Mouse (Mus musculus): ENCODE data around the gene Uts2b.

The Uts2b gene

DNA sequence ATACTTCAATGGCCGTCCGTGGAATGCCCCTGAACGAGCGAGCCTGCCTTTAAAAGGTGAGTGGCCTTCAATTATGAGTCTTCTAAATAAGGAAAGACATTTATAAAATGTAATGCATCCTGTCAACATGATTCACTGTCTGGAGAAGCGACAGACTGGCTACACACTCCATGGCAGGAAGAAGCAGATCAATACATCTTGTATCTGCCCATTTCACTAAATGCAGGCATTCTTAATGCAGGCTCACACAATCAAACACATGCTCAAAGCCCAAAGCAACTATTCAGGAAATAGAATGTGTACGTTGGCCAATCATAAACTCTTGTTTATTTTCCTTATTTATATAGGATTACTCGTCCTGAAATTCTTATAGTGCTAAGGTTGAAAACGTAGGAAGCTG, at the start of gene Uts2b:
TSS of gene Uts2b (minus strand) at position 49 of the 400 bp plus-strand sequence.
- CTCF ChIA-PET: no interaction called here

DNA sequence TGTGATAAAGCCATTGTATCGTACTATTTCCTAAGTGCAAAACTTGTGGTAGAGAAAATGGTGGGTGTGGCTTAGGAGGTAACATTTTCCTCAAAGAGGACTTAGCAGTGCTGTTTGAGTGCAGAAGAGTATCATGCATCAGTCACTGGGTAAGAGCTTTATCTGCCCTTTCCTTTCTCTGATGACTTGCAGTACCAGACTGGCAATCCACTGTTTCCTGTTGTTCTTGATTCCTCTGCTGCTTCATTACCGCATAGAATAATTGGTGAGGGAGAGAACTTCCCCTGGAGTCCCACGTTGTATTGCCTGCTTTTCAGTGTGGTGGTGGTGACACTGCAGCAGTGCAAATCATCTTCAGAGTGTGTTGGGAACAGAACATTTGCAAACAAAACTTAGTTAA, 47.6 kb upstream of the Uts2b start:
- CTCF ChIA-PET: interaction anchor here (0.6 kb wide), 1 partner anchor 88 kb away, joined by 5 read pairs; no protein-coding TSS in a partner anchor

DNA sequence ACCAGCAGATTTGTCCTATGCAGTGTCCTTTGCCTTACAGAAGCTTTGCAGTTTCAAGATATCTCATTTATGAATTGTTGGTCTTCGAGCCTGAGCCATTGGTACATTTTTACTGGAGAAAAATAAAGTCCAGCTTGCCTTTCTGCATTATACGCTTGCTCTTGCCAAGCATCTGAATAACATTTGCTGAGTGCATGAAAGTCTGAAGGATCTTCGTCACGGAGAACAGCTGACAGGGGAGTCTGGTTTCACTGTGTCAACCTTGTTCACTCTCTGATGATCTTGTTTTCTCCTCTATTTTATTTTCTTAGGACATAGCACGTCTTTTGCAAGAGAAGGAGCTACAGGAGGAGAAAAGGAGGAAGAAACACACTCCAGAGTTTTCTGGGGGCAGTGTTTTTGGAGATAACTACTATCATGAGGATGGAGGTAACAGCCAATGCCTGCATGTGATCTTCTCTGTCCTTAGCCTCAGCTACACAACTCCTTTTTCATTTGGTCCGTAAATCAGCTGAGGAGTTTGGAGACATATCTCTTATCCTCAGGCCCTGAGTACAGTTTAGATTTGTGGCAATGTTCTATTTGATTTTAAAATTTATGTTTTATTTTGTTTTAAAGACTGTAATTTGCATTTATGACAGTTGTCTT, 47.0 kb upstream of the Uts2b start:
- CTCF ChIA-PET: no interaction called here

DNA sequence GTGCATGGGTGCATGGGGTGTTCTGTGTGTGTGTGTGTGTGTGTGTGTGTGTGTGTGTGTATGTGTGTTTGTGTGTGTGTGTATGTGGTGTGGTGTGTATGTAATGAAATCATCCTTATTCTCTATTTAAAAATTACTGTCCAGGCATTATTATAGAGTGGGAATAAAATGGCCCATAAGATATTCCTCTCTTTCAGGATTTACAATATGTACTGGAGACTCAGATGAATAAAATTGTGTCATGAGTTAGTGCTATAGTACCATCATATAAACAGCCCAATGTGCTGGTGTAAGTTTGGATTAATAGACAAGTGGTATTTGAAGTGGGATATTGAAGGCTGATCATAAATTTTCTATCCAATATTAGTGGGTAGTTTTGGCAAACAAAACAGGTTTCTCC, 34.1 kb upstream of the Uts2b start:
- CTCF ChIA-PET: interaction anchor here (0.7 kb wide), 1 partner anchor 17 kb away, joined by 8 read pairs; no protein-coding TSS in a partner anchor

DNA sequence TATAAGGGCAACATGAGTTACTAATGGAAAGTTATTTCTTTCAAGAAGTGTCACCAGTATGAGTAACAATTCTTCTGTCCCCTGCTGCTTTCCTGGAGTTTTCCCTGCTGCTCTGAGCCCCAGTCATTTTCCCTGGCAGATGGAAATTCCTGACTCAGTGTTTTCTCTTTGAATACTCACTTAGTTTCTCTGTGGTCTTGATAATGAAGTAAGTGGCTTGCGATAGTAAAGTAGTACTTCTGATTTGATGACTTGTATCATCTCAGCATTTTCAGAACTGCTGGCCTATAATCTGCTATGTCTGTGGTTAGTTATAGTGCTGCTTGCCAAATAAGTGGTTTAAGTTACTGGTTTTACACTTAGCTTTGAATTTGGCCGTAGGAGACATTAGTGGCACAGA, 31.5 kb upstream of the Uts2b start:
- CTCF ChIA-PET: no interaction called here

DNA sequence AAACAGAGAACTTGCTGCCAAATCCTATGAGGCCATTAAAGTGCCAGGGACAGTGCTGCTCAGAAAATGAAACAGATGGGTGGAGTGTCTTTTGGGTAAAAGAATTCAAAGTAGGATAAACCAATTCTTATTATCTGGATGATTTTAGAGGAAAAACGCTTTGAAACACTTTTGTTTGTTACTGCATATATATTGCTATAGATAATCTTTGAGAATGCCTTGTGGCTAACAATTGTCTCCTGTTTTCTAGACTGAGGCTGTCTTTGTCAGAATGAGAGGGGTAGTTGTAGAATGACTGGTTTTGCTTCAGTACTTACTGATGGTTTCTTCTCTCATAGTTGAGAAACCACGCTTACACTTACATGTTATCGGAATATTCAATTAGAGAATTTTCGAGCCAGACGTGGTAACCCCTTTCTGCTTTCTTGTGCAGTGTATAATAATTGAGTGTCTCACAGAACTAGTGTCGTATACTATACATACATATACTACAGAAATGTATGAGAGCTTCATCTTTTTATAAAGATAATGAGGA, 29.7 kb upstream of the Uts2b start:
- CTCF ChIA-PET: no interaction called here

DNA sequence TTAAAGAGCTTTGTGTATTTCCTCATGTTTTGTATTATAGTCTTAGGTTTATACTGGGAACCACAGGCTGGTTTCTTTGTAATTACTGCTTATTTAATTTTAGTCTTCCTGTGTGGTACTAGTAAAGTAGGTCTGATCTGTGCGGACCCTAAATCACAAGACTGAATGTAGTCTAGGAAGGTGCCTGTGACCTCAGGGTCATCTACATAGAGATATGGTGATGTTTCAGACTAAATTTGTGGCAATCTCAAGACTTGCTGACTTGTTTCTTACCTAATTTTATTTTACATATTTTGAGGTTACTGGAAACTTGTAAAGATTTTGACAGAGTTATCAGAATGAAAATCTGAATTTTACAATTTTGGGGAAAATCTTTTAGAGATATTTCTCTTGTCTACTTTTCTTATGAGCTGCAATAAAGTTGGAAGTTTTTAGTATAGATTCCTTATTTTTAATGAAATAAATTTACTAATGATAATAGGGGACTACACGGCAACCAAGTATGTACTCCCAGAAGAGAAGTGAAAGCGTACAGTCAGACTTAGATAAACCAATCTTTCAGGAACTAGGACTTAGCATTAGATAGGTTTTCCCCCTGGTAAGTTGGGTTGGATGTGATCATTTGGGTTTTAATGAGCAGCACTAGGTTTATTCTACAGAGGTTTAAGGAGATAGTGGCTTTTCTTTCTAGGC, 29.1 kb upstream of the Uts2b start:
- CTCF ChIA-PET: no interaction called here

DNA sequence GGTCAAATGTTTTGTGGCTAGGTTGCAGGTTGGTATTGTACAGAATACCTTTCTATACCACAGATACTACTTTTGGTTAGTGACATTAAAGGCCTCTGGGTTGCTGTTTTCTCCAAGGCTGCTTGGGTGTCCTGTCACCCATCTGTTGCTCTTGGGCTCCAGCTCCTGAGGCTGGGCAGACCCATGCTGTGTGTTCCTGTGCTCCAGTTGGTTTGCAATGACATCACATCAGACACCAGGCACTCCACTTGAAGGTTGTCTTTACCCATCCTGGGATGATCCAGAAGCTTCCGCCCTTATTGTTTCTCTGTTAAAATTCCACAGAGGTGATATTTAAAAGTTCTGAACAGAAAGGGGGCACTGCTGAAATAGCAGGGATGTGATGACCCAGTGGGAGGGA, 26.9 kb upstream of the Uts2b start:
- CTCF ChIA-PET: no interaction called here

DNA sequence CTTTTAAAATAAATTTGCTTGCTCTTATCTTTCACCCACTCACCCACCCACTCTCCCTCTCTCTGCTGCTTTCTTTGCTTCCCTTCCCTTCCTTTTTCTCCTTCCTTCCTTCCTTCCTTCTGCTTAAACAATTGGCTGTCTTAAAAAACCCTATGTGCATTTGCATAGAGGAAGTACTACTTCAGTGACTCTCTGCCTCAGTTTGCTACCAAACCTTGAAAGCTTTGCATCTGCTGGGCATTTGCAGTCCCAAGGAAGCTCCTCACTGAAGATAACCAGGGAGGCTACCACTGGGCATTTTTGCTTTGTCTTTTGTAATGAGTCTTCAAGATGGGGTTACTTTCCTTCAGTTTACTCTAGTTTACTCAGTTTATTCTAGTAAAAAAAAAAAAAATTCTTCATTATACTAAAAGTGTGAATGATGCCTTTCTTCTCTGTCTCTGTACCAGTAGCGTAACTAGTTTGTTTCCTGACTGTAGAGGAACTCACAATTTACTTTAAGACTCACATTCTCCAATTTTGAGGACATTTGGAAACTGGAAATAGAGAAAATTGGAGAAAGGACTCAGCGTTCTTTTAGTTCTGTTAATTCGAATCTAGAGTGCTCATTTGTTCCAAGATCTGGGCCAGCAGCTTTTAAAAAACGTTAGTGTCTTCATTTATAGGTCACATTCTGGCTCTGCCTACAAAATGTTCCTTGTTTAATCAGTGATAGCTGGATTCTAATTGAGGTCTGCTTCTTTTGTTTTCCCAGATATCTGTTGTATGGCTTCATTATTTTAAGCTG, 25.4 kb upstream of the Uts2b start:
- CTCF ChIA-PET: interaction anchor here (0.6 kb wide), 1 partner anchor 27 kb away, joined by 3 read pairs; no protein-coding TSS in a partner anchor

DNA sequence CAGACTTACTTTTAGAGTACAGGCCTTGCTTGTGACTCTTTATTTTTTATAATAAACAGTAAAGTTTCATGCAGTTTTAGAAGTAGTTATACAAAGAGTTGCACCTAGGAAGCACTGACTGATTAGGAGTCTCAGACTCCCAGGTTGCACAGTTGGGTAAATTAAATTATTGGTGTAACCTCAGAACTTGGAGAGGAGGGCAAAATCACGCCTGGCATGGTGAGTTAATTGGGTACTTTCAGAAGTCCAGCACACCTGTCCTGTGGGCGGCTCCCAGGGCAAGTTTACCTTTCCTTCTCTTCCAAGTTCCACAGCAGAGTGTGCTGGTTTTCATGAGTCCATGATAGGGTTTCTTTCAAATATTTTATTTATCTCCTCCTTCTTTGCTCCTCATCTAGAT, 21.8 kb upstream of the Uts2b start:
- CTCF ChIA-PET: no interaction called here

DNA sequence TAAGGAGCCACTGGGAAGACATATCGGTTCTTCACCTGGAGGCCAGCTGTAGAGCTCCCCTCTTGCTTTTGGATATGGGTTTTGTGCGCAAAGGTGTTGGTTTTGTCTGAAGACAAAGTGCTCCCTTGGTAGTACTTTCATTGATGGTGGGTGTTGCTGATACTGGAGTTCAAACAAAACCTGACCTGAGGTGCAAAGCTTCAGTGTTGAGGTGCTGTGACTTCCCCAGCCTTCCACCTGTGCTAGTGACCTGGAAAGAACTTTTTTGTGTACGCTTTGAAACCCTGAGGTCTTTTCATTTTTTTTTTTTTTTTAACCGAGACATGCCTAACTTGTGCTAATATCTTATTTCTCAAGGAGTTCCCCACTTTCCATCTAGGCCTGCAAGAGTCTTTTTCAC, 20.3 kb upstream of the Uts2b start:
- CTCF ChIA-PET: no interaction called here

DNA sequence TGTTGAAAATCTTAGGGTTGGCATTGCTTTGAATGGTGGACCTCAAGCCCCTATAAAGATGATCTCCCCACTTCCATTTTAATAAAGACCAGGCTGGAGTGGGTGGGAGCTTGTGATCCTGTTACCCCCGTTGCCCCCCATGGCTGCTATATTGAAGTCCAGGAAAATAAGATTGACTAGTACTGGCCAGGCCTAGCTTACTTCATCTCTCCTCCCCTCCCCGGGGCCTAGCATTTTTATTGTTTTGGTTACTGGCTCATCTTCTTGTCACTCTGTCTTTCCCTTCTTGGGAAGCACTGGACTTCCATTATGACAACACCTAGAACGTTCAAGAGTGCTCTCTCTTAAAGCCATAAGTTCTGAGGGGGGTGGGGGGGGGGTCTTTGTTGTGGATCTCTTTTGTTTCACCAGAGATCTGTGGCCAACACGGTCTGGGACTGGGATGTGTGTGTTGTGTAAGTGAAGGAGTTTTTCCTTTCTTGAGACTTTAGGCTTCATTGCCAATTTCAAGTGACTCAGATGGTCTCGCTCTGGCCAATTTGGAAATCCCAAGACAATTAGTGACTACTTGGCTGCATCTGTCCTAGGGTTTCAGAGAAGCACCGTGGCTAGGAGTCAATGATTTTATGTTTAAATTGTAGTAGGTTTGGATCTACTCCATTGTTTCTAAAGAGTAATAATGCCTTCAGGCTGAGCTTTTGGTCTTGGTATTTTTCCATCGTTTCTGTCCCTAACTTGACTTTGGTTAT, 19.7 kb upstream of the Uts2b start:
- CTCF ChIA-PET: no interaction called here

DNA sequence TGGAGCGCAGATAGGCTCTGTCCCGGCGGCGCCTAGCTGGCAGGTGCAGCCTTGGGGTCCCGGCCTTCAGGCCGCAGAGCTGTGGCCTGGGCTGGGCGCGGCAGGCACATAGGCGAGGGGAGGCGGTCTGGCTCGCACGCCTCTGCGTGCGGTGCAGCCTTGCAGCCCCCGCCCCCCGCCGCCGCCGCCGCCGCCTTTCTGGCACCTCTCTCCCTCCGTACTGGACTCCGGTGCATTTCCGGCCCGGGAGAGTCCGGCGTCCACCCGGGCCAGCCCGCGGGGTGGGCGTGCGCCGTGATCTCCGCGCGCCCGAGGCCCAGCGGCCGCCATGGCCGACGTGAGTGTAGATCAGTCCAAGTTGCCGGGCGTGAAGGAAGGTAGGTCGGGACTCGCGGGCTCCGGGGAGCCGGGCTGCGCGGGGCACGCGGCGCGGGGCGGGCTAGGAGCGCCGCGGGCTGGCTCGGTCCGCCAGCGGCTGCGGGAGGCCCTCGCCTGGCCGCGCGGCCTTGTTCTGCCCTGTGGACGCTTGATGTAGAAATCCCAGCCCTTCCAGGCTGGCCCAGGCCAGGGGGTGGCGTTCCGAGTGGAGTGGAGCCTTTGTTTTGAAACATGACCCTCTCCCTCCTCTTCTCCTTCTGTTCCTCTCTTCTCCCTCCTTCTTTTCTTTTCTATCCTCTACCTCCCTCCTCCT, 18.9 kb upstream of the Uts2b start, which contains the start of gene Ccdc50:
TSS of gene Ccdc50 (plus strand) at position 109 of the 691 bp plus-strand sequence.
- CTCF ChIA-PET: no interaction called here

DNA sequence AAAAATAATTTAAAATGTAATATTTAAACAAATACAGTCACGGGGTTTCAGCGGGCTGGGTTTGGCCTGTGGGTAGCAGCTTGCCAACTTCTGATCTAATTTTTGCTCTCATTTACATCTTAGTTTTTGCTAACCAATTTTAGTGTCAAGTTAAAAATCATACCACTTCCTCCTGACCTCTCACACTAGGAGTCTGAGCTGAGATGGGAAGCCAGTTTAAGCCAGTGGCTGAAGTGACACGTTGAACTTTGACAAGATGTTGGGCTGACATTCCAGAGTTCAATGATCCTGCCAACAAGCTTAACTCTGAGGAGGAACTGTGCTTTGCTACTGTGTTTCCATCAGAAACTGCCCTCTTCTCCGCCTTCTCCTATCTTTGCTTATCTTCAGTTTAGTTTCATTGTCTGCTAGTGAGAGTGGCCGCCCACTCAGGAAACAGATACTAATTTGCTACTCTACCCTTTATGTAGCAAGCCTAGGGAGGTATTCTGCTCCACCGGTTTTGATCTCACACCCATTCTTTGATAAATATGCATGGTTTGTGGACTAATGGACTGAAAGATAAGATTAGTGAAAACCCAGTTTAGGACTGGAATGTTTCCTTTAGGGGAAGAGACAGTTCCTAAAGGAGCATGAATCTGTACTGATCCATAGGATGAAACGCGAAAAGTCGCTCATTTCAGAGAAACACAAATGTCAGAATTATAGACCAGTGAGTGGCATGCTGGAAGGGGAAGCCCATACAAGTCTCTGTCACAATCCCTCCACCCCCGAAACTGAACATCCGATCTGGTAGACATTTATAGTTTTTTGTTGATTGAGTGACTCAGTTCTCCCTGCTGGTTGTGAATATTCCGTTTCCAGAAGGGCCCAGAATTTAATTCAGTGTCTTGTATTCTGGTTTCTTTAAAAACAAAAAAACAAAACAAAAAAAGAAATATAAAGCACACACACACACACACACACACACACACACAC, 17.9 kb upstream of the Uts2b start:
- CTCF ChIA-PET: no interaction called here

DNA sequence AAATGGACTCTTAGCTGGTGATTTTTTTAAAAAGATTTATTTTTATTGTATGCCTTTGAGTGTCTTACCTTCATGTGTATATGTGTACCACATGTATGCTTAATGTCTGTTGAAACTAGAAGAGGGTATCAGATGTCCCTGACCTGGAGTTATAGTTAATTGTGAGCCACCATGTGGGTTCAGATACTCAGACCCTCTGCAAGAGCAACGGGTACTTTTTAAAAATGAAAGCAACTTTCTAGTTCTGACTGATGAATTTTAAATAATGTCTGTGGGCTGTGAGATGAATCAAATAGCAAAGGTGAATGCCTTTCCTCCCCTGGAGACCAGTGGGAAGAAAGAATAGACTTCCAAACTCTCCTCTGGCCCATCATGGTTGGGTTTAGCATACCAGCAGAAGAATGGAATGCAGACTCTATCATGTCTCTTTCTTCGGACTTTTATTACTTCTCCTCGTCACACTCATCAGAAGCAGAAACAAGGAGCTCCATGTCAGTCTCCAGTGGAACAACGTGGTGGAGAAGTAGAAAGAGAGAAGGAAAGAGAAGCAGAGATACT, 16.9 kb upstream of the Uts2b start:
- CTCF ChIA-PET: no interaction called here

DNA sequence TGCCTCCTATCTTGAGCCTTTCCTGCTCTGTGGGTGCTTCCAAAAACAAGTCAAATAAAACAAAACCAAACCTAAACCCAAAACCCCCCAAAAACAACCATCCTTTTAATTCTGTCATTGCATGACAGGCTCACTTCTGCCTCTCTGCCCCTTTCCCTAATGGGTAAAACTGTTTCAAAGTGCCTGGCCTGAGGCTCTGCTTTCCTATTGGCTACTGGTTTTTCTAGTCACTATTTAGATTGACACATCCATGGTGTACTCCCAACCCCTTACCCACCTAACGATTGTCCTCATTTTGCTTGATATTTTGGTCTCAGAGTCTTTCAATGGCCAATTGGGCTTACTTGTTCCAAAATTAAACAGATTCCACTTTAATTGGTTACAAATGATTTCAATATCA, 15.6 kb upstream of the Uts2b start:
- CTCF ChIA-PET: no interaction called here

DNA sequence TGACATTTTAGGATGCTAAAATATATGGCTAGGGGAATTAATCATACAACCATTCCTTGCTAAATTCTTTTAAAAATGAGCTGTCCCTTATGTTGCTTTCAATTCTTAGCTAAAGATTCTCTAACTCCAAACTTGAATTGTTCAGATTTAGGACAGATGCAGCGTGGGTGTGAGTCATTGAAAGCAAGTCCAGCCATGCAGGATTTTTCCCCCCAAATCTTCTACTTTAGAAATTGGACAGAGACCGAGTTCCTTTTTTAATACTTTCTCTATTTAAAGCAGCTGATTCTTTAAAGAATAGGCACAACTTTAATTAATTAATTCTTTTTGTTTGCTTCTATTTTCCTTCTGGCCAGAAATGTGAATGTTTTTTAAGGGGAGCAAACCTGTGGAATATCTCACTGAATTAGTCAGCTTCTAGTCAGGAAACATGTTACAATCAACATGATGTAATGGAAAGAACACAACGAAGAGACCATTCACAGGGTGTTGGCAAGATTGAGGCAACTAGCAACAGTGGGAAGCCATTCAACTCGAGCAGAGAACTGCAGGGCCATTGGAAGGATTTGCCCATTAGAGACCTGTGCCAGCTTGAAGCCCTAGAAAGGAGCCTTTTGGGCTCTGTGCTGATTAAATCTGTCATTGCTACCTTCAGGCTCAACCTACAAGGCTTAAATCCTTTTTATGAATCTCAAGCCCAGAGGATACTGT, 15.0 kb upstream of the Uts2b start:
- CTCF ChIA-PET: no interaction called here

DNA sequence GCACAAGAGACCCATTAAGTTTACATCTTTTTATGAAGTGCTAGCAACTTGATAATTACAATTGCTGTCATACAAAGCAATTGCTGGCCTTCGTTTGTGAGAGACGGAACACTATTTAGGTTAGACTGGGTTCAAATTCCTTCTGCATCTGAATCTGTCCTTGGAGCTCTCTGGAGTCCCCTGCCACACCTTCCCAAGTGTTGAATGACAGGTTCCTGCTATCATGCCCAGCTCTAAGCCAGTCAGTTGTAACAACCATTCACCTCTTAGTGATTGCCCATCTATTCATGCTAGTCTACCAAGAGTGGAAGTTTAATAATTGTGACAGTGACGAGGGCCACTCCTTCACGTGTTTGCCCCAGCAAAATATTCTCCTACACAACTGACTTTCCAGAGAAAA, 12.2 kb upstream of the Uts2b start:
- CTCF ChIA-PET: no interaction called here

DNA sequence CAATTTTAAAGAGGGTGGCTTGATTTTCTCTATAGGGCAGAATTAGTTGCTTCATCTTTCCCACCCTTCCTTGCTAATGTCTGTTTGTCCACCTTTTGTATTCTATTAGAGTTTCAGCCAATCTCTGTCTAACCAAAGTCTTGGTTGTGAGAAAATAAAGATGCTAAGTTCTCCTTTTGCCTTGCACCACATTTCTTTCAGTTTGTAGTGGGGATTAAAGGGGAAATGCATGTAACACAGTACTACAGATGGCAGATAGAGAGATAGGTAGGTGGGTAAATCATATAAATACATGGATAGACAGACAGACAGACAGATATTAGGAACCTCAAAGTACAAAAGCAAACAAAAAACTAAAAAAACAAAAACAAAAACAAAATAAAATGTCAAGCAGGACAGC, 6.5 kb upstream of the Uts2b start:
- CTCF ChIA-PET: no interaction called here
